Mouse (Mus musculus) fat pad, adult 2 months (tissue): Measurements from ENCODE around the gene Cse1l.

Experiments used
- DNase-seq: peaks from one replicate; pipeline ENCODE4 v3.0.0-alpha.2; 2011; ENCODE audit warnings: low read depth, low spot score; ENCODE audit errors: extremely low read depth

Cse1l gene

DNA sequence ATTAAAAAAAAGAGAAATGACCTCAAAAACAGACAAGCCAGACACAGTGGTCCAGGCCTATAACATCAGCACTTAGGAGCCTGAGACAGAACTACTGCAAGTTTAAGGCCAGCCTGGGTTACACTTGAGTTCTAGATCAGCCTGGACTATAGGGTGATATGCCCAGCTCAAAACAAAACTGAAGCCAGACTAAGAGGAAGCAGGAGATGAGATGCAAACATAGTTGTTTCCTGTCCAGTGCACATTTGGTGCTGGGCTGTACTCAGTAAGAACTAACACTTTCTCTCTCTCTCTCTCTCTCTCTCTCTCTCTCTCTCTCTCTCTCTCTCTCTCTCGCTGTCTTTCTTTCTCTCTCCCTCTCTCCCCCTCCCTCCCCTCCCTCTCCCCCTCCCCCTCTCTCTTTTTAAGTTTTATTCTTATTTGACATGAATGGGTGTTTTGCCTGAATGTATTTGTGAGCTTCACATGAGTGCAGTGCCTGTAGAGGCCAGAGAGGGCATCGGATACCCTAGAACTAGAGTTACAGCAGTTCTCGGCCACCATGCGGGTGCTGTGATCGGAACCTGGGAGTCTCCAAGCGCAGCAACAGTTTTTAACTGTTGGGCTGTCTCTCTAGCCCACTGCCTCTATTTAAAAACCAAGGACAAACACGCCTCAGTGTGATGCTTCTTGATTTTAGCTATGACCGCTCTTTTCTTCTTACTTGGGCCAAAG lies 4.9 kb upstream of the Cse1l start:
- DNase-seq: no peak

DNA sequence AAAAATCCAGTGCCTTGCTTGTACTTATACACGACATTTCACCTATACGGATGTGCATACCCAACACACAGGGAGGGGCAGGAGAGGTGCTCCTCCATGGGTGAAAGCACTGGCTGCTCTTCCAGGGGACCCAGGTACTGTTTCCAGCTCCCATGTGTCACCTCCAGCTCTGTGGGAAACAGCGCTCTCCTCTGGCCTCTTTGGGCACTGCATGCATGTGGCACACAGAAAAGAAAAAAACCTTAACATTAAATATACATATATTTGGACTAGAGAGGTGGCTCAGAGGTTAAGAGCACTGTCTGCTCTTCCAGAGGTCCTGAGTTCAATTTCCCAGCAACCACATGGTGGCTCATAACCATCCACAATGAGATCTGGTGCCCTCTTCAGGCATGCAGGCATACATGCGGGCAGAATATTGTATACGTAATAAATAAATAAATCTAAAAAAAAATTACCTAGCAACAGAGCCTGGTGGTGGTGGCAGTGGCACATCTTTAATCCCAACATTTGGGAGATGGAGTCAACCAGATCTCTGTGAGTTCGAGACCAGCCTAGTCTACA lies 2.0 kb upstream of the Cse1l start:
- no peak for DNase-seq

DNA sequence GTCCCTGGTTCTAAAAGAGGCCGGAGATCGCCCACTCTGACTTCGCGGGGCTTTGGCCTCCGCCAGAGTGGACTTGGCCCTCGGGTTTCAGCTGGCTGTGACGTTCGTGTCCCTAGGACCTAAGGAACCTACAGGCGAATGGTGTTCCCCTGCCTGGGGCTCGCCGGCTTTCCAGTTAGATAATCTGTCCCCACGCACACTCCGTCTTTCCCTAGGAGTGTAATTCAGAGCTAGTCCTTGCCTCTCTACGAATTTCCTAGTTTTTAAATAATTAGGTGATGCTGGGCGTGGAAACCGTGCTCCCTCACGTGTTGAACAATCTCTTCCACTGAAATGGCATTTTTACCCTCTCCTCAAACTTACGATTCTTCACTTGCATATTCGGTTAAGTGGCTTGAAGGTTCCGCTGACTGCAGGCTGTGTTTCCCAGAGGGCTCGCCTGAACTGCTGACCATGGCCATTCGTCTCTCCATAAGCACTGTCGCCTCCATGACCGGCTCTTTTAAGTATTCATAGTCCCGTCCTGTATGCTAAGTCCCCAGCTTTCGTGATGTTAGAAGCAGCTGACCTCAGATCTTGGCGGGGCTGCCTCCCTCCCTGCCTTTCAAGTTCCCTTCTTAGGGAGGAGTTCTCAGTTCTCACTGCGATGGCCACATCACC lies 813 bp downstream of the Cse1l start:
- no peak for DNase-seq

- DNase-seq: no peak
These were observed 3.9 kb downstream of the Cse1l start for GRCm38 (mm10) chr2:166909729-166910128.

GRCm38 (mm10) chr2:166910536-166910935 lies 4.7 kb downstream of the Cse1l start:
- peak; percentile 43 for DNase-seq

DNA sequence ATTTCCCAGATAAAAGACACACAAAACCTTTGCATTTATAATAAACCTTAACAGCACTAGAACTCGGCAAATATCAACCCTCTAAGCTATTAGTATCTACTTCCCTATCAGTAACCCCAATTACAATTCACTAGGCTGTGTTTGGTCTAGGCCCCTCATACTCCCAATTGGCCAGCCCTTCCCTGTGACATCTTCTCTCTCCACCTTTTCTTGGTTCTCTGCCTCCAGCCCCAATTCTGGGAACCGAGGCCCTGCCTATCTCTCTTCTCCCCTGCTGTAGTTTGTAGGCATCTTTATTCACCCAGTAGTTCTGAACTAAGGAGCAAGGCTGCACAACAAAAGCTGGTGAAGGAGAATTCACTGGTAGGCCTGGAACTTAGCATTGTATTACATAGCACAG lies 18.1 kb downstream of the Cse1l start:
- no peak for DNase-seq

DNA sequence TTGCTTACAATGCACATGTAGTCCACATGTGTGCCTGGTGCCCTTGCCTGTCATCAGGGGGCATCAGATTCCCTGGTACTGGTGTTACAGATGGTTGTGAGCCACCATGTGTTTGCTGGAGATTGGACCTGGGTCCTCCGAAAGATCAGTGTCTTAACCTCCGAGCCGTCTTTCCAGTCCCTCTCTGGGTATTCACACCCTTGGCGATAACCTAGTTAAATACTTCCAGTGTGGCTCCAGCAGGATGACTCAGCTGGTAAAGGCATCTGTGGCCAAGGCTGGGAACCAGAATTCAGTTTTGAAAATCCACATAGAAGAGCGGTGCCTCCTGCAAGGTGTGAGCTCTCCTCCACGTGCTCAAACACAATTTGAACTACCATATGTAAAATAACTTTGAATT lies 28.1 kb downstream of the Cse1l start:
- no peak for DNase-seq

DNA sequence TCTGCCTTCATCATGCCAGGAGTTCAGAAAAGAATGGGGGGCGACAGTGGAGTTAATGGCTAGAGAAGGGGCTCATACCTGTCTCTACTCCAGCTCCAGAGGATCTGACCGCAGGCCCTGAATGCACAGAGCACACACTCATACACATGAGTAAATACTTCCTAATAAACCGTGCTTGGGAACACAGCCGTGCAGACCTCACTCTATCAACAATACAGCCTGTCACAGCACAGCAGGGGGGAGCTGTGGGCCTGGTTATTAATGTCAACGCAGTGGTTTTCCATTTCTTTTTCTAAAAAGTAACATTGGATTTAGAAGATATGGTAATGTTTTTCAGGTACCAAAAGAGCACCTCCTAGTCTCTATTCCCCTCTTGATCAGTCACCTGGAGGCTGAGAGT lies 28.6 kb downstream of the Cse1l start:
- no peak for DNase-seq

- DNase-seq: no peak
These were observed 29.7 kb downstream of the Cse1l start for GRCm38 (mm10) chr2:166935582-166935981.

DNA sequence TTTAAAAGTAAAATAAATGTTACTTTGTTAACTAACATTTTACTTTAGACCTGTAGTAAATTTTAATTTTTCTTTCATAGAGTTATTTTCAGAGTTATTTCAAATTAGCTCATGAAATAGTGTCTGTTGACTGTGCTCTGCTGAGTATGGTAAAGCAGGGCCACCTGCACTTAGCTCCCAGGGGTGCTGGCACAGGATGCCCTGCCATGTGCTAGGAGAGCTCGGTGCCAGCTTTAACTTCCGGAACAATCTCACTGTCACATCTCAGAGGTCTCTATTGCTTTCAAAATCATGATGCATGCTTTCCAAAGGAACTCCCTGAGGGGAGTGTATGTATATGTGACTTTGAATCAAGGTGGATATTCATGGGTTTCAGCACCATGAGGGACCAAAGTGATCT lies 30.3 kb downstream of the Cse1l start:
- no peak for DNase-seq

DNA sequence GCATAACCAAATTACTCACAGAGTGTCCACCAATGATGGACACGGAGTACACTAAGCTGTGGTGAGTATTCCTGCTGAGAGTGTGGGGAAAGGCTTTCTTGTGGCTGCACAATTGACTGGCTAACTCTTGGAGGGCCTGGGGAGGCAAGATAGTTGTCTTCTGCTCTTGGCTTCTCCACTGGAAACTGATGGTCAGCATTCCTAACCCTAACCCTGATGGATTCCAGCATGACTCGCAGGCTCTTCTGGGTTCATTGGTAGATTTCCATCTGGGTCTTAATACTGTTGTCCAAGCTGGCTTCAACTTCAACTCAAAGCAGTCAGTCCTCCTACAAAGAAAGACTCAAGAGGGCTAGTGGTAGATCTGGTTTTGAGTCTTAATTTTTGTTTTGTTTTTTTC lies 37.3 kb downstream of the Cse1l start:
- DNase-seq: no peak

GRCm38 (mm10) chr2:166944346-166944745 lies 38.5 kb downstream of the Cse1l start:
- no peak for DNase-seq

- no peak for DNase-seq
These were observed 39.6 kb downstream of the Cse1l start for GRCm38 (mm10) chr2:166945456-166945855.

DNA sequence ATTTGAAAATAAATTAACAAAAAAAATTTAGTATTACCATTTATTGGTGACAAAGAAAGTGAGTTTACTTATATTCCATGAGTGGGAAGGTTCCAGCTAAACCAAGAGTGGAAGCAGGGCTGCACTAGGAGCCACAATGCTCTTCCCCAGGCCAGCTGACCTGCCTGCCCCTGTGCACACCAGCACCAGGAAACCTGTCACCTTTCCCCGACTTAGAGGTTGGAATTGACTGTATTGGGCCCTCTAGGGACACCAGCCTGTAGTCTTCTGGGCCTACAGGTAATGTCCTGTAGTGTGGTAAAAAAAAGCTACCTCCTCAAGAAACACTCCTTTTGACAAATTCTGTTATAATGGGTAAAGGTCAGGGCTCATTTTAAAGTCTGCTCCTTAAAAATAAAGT lies 42.4 kb downstream of the Cse1l start:
- no peak for DNase-seq

DNA sequence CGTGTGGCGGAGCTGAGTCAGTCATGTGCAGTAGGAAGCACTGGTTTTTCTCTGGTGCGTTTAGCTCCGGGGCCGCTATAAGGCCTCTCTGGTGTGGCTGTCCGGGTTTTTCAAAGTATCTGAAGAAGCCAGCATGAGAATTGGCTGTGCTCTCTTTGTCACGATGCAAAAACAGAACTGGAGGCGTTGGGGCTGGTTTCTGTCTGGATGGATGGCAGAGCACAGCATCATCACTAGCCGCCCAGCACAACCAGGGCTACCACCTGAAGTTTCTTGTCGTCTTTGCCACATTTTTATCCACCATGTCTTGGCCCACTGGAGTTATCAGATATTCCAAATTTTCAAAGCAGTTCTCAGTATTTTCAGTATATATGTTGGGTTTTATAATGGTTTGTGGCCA lies 43.1 kb downstream of the Cse1l start:
- no peak for DNase-seq

DNA sequence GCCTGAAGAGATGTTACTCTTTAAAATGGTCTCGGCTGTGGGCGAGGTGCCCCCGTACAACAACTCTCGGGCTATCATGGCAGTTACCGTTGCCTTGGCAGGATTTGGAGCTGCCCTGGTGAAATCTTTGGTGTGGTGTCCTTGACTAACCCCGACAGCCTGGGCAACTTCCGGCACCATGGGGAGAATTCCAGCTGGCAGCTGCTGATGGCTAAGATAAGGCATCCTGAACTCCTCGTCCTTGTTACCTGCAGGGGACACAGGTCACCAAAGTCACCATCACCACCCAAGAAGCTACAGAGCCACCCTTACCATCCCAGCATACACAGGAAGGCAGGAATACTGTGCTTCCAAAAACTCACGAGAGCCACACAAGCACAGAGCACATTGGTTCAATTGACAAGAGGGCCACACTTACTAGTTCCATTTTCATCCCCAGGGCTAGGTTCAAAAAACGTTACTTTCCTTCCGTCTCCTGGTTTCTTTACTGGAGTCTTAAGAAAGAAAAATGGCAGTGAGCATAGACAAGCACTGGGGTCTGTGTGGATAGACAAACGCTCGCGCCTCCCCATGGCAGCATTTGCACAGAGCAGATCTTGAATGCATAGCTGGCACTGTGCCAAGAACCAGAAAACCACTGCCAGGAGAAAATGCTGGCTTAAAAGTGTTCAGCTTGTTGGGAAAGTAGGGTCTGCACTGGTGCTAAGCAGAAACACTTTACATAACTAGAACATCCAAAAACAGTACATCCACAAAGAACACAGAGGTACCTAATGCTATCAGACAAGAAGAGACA lies 45.2 kb downstream of the Cse1l start:
- no peak for DNase-seq

DNA sequence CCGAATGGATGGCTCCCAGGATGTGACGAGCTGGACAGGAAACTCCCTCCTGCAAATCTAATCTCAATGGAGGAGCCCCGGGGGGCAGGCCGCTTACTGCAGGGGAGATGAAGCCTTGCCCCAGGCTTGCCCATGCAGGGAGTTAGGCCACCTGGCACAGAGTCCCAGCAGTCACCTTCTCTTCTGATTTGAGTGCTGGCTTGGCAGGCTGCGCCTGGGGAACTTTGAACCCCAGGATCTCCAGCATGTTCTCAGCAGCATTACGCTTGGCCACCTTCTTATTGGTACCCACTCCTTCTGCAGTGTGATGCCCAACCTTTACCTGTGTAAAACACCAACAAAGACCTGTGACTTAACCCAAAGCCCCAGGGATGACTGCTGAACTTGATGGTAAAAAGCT lies 46.3 kb downstream of the Cse1l start:
- DNase-seq: no peak

DNA sequence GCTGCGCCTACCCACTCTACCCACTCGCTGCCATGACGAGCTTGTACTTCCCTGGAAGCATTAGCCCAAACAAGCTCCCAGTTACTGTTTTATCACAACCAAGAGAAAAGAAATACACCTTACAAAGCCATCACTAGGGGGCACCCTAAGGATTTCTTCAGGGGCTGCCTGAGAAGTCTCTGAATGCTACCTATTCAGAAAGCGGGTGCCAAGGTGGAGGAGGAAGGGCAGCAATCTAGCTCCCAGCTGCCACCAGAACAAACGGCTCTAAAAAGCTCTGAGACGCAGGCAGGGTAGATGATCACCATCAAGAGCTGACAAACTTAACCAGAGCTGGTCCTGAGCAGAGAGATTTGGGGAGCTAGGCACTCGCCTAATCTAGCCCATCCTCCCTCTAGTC lies 51.0 kb downstream of the Cse1l start:
- DNase-seq: no peak

- DNase-seq: no peak
These were observed 54.9 kb downstream of the Cse1l start for GRCm38 (mm10) chr2:166960648-166961330.

DNA sequence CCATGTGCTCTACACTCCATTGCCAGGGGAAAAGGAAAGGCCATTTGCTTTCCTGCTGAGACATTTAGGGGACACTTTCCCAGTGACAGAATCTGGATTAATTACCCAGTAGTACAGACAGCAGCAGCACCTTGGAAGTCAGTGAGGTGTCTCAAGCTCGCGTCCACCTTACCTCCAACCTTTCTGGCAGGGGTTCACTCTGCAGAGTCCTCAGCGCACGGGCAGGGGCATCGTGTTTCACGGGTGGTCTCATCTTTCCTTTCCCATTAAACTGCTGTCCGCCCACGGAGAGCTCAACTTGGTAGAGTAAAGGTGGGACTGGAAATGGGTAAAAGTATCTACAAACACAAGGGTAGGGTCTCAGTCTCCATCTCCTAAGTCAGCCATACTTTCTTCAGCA lies 57.4 kb downstream of the Cse1l start:
- no peak for DNase-seq

DNA sequence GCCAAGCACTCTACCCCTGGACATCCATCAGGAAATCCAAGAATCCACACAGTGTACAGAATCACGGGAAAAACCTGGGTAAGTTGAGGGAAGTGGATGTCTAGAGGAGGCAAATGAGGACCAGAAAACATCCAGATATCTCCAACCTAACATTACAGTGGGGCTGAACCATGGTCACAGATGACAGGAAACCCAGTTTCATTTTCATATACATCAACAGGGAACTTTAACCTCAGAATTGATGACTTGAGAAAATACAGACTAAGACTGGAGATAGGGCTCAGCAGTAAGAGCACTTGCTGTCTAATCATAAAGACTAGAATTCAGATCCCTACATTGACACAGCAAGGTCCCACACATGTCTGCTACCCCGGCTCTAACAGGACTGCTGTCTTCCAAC lies 58.9 kb downstream of the Cse1l start:
- DNase-seq: no peak
